Mouse (Mus musculus) hindbrain, embryonic 15.5 days (tissue): Measurements from ENCODE around the gene Itgbl1. TPM values are rescaled to one million over a fixed set of nuclear protein-coding genes. Genes with fewer than 3 reads are reported as not detected.

ENCODE experiments used
- ATAC-seq: fragments of 200-750 bp; cut with Nextera tagmentation; 2 replicates; pipeline ENCODE4 v1.8.0; 2017; ENCODE audit warnings: low read depth, moderate number of reproducible peaks, moderate TSS enrichment; ENCODE audit not compliant: low FRiP score
- H3K27ac ChIP-seq: fragments of 300-500 bp; sonication (generic); replicated peaks from 2 replicates; pipeline ENCODE4 v1.5.1; 2015; ENCODE audit warnings: mild to moderate bottlenecking, inconsistent platforms
- H3K27me3 ChIP-seq: fragments of 300-500 bp; sonication (generic); 2 replicates; pipeline ENCODE4 v1.6.1; 2015; ENCODE audit warnings: control low read depth, inconsistent platforms
- H3K36me3 ChIP-seq: fragments of 300-500 bp; sonication (generic); 2 replicates; pipeline ENCODE4 v1.6.1; 2015; ENCODE audit warnings: control low read depth, inconsistent platforms
- H3K4me1 ChIP-seq: fragments of 300-500 bp; sonication (generic); replicated peaks from 2 replicates; pipeline ENCODE4 v1.6.1; 2015; ENCODE audit warnings: control low read depth, inconsistent platforms
- H3K4me2 ChIP-seq: fragments of 300-500 bp; sonication (generic); 2 replicates; pipeline ENCODE4 v1.6.1; 2015; ENCODE audit warnings: moderate library complexity, mild to moderate bottlenecking, inconsistent platforms
- H3K4me3 ChIP-seq: fragments of 300-500 bp; sonication (generic); 2 replicates; pipeline ENCODE4 v1.5.1; 2015; ENCODE audit warnings: mild to moderate bottlenecking, inconsistent platforms
- H3K9ac ChIP-seq: fragments of 300-500 bp; sonication (generic); 2 replicates; pipeline ENCODE4 v1.6.1; 2015; ENCODE audit warnings: inconsistent platforms
- H3K9me3 ChIP-seq: fragments of 300-500 bp; sonication (generic); 2 replicates; pipeline ENCODE4 v1.6.1; 2016; ENCODE audit warnings: control low read depth, inconsistent platforms
- WGBS: fragments of 180-500 bp; shearing (Covaris S2); methylation state at CpG from one replicate; pipeline ENCODE4 v1.1.7; 2015; 5-methylcytosine and 5-hydroxymethylcytosine counted together
- polyA plus RNA-seq: library from polyadenylated mRNA; unstranded; fragments of >200 nt; fragmentation: Nextera tagmentation; extraction: Ambion mirVana; gene quantifications from 2 replicates; pipeline ENCODE4 v1.2.1, GENCODE M21; 2015

Gene Itgbl1
- polyA plus RNA-seq, 1 experiment from 2014 or later = 3.4 TPM

DNA sequence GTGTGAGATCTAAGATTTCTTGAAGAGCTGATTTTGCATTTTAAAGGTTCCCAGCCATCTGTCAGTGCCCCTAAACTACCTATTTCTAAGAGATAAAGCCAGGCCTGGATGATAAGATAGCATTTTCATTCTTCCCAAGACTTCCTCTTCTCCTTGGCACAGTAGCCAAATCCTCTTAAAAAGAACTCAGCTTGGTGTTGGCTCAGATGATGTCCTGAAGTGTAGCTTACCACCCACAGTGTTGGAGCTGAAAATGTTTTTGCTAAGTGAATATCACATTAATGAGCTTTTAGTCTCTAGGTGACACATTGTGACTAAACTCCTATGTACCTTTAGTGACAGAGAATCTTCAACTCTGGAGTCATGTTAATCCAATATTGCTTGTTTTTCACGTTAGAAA lies 99.8 kb downstream of the Itgbl1 start:
- WGBS = 59% methylated on average over 1 of the region's 1 CpGs
- Histone ChIP-seq H3K9me3 (no peaks in the 10 kb centered on the region), H3K36me3 (no peaks in the 10 kb centered on the region), H3K27me3 (no peaks in the 10 kb centered on the region), H3K4me3 (no peak overlapping the region), H3K4me1 (no peaks in the 10 kb centered on the region), H3K4me2 (no peak overlapping the region), H3K27ac (no peak overlapping the region), H3K9ac (no peak overlapping the region)
- ATAC-seq = no peak

- H3K4me1 ChIP-seq = no peaks in the 10 kb centered on the region
- no peaks in the 10 kb centered on the region for H3K9me3 ChIP-seq
- no peak for ATAC-seq
- 72% methylated on average over 4 of the region's 4 CpGs for WGBS
- no peak overlapping the region for H3K9ac ChIP-seq
- H3K4me3 ChIP-seq = no peak overlapping the region
- no peaks in the 10 kb centered on the region for H3K27me3 ChIP-seq
- H3K27ac ChIP-seq = no peak overlapping the region
- no peaks in the 10 kb centered on the region for H3K36me3 ChIP-seq
- H3K4me2 ChIP-seq = no peak overlapping the region
Observed at GRCm38 (mm10) chr14:123760079-123760478, 100.3 kb downstream of the Itgbl1 start.

DNA sequence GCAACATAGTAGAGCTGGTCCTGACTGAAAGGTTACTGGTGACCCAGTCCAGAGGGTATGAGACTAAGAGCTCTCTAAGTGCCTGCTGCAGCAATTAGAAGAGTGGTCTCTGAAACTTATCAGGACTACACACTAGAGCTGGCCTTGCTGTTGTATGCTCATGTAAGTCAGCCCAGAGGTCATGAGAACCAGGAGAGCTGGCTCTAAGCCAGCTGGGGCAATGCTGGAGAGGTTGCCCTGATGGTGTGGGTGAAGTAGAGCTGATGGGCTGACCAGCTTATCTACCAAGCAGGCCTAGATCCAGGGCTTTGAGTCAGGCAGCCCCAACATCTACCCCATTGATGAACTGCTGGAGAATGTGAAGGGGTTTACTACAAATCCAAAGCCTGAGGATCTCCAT lies 142.0 kb downstream of the Itgbl1 start:
- no peaks in the 10 kb centered on the region for H3K9me3 ChIP-seq
- no peaks in the 10 kb centered on the region for H3K36me3 ChIP-seq
- H3K27ac ChIP-seq = no peak overlapping the region
- H3K27me3 ChIP-seq = no peaks in the 10 kb centered on the region
- ATAC-seq = no peak
- no peaks in the 10 kb centered on the region for H3K4me1 ChIP-seq
- no peak overlapping the region for H3K4me3 ChIP-seq
- H3K9ac ChIP-seq = no peak overlapping the region
- H3K4me2 ChIP-seq = no peak overlapping the region

- Histone ChIP-seq H3K4me2 (no peak overlapping the region), H3K9ac (no peak overlapping the region), H3K36me3 (no peaks in the 10 kb centered on the region), H3K27me3 (no peaks in the 10 kb centered on the region), H3K4me1 (no peaks in the 10 kb centered on the region), H3K9me3 (no peaks in the 10 kb centered on the region), H3K4me3 (no peak overlapping the region), H3K27ac (no peak overlapping the region)
- no peak for ATAC-seq
- 84% methylated on average over 5 of the region's 5 CpGs for WGBS
Observed at GRCm38 (mm10) chr14:123837662-123838061, 177.9 kb downstream of the Itgbl1 start.

GRCm38 (mm10) chr14:123843675-123844425 lies 184.1 kb downstream of the Itgbl1 start:
- Histone ChIP-seq H3K9ac (no peak overlapping the region), H3K4me2 (no peak overlapping the region), H3K36me3 (no peaks in the 10 kb centered on the region), H3K4me1 (peaks cover 6% of the 10 kb centered on the region; the same call in 1 of the 2 replicates), H3K27ac (no peak overlapping the region), H3K4me3 (no peak overlapping the region), H3K9me3 (no peaks in the 10 kb centered on the region), H3K27me3 (no peaks in the 10 kb centered on the region)
- WGBS = 32% methylated on average over 8 of the region's 8 CpGs
- ATAC-seq = peak; percentile 79

DNA sequence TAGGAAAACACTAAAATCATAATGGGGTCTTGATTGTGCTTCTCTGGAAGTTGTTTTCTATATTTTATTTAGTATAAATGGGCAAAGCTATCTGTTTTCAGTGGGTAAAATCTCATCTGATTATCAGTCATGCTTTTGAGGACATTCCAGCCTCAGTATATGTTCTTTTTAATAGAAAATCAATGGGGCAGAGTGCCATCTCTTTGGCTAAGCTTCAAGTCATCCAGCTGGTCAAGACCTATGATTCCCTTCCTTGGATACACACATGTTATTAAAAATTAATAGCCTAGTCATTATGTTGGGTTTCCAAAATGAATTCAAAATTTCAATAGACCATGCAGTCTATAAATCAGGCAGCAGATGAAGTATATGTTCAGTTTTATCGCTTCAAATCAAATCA lies 204.8 kb downstream of the Itgbl1 start:
- no peak for ATAC-seq
- Histone ChIP-seq H3K9ac (no peak overlapping the region), H3K9me3 (no peaks in the 10 kb centered on the region), H3K27me3 (no peaks in the 10 kb centered on the region), H3K27ac (no peak overlapping the region), H3K36me3 (no peaks in the 10 kb centered on the region), H3K4me3 (no peak overlapping the region), H3K4me1 (no peaks in the 10 kb centered on the region), H3K4me2 (no peak overlapping the region)
- WGBS = 85% methylated on average over 1 of the region's 1 CpGs

DNA sequence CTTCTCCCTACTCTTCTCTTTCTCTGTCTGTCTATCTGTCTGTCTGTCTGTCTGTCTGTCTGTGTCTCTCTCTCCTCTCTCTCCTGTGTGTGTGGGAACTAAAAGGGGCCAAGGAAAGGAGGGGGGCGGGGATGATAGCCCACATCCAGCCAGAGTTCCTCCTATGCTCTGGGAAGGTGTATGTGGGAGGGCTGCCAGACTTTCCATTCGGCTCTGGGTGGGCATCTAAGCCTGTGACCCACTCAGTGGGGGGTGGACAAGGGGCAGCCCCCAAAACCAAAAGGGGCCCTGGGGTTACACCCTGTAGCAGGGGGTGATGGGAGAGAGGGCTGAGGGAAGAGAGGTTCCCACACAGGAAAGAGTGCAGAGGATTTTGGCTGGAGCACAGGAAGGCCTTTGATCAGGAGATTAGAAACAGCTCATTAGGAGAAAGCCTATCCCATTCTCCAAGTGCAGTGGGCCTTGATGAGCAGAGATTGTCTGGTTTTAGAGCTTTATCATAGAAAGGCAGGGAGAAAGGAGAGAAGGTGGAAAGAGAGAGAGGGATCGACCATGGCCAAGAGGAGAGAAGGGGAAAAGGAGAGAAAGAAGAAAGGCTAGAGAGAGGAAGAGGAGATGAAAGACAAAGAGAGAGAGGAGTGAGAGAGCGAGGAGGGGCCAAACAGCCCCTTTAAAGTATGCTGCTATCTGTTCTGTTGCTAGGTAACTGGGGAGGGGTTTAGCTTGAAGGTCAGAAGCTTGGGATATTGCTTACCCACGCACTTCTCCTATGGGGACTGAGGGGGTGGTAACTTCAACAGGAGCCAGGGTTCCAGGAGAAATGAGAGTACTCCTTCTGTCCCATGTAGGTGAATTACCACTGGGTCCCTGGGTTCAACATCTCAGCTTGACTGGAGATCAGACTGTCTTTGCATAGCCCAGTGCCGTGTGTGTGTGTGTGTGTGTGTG lies 206.3 kb downstream of the Itgbl1 start:
- no peaks in the 10 kb centered on the region for H3K4me1 ChIP-seq
- 40% methylated on average over 6 of the region's 6 CpGs for WGBS
- H3K36me3 ChIP-seq = no peaks in the 10 kb centered on the region
- H3K4me3 ChIP-seq = no peak overlapping the region
- H3K4me2 ChIP-seq = no peak overlapping the region
- no peaks in the 10 kb centered on the region for H3K27me3 ChIP-seq
- no peak overlapping the region for H3K27ac ChIP-seq
- no peak for ATAC-seq
- no peak overlapping the region for H3K9ac ChIP-seq
- no peaks in the 10 kb centered on the region for H3K9me3 ChIP-seq

DNA sequence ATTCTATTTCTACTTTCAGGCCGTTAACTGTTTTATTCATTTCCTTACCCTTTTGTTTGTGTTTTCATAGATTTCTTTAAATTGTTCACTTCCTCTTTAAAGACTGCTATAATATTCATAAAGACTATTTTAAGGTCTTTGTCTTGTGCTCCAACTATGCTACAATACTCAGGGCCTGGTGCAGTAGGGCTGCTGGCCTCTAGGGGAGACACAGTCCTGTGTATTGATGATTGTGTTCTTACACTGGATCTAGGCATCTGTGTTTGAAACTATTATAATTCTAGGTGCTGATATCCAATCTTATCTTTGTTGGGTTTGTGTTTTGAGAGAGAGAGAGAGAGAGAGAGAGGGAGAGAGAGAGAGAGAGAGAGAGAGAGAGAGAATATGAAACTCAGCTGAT lies 268.1 kb downstream of the Itgbl1 start:
- Histone ChIP-seq H3K9me3 (no peaks in the 10 kb centered on the region), H3K27me3 (no peaks in the 10 kb centered on the region), H3K9ac (no peak overlapping the region), H3K27ac (no peak overlapping the region), H3K36me3 (no peaks in the 10 kb centered on the region), H3K4me2 (no peak overlapping the region), H3K4me3 (no peak overlapping the region), H3K4me1 (no peaks in the 10 kb centered on the region)
- no peak for ATAC-seq
- WGBS = 93% methylated on average over 1 of the region's 1 CpGs

GRCm38 (mm10) chr14:123966531-123966930 lies 306.8 kb downstream of the Itgbl1 start:
- 65% methylated on average over 2 of the region's 2 CpGs for WGBS
- Histone ChIP-seq H3K27me3 (no peaks in the 10 kb centered on the region), H3K9ac (no peak overlapping the region), H3K4me1 (no peaks in the 10 kb centered on the region), H3K36me3 (no peaks in the 10 kb centered on the region), H3K4me2 (no peak overlapping the region), H3K9me3 (no peaks in the 10 kb centered on the region), H3K27ac (no peak overlapping the region), H3K4me3 (no peak overlapping the region)
- ATAC-seq = no peak

GRCm38 (mm10) chr14:123967996-123968395 lies 308.2 kb downstream of the Itgbl1 start:
- no peak for ATAC-seq
- Histone ChIP-seq H3K27ac (no peak overlapping the region), H3K4me3 (no peak overlapping the region), H3K9me3 (no peaks in the 10 kb centered on the region), H3K4me1 (no peaks in the 10 kb centered on the region), H3K9ac (no peak overlapping the region), H3K36me3 (no peaks in the 10 kb centered on the region), H3K4me2 (no peak overlapping the region), H3K27me3 (no peaks in the 10 kb centered on the region)
- 79% methylated on average over 6 of the region's 6 CpGs for WGBS

DNA sequence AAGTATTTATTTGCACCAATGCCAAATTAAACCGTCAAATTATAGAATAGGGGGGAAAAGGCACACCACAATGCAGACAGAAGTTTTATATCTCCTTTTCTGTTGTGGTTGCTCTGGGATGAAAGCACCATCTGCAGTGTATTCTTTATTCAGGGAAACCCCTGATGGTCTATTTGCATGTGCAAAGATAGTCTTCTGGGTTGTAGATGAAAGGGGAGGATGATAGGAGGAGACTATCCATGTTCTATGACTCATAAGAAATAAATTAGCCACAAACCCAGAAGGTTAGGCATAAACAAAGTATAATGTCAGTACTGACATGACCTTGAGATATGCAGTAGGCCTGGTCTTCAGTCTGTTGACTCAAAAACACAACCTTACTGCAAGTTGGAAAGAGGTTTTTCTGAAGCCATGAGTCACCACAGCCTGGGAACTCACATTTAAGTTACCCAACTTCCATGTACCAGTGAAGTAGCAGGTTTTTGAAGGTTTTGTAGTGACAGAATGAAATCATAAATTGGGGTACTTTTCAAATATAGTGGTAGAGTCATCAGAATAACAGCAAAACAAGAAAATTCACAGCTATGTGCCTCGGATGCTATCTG lies 330.9 kb downstream of the Itgbl1 start:
- no peak for ATAC-seq
- H3K27me3 ChIP-seq = no peaks in the 10 kb centered on the region
- H3K4me1 ChIP-seq = no peaks in the 10 kb centered on the region
- WGBS = 75% methylated on average over 2 of the region's 2 CpGs
- no peak overlapping the region for H3K27ac ChIP-seq
- no peak overlapping the region for H3K4me3 ChIP-seq
- no peak overlapping the region for H3K9ac ChIP-seq
- H3K9me3 ChIP-seq = no peaks in the 10 kb centered on the region
- H3K4me2 ChIP-seq = no peak overlapping the region
- no peaks in the 10 kb centered on the region for H3K36me3 ChIP-seq
